Mouse (Mus musculus) liver, embryonic 16.5 days (tissue): Measurements from ENCODE around the gene Shroom3. TPM values are rescaled to one million over a fixed set of nuclear protein-coding genes. Genes with fewer than 3 reads are reported as not detected.

Experiments used
- ATAC-seq: fragments of 200-750 bp; cut with Nextera tagmentation; 2 replicates; pipeline ENCODE4 v1.8.0; 2017; ENCODE audit warnings: low read depth, mild to moderate bottlenecking, moderate number of reproducible peaks, moderate library complexity
- H3K27ac ChIP-seq: fragments of 300-500 bp; sonication (generic); 2 replicates; pipeline ENCODE4 v1.5.1; 2014; ENCODE audit warnings: mild to moderate bottlenecking, low read length
- H3K27me3 ChIP-seq: fragments of 300-500 bp; sonication (generic); 2 replicates; pipeline ENCODE4 v1.6.1; 2014; ENCODE audit warnings: low read depth, low read length, mixed read lengths; ENCODE audit not compliant: control insufficient read depth, insufficient read depth
- H3K36me3 ChIP-seq: fragments of 300-500 bp; sonication (generic); 2 replicates; pipeline ENCODE4 v1.6.1; 2014; ENCODE audit warnings: mild to moderate bottlenecking; ENCODE audit not compliant: control insufficient read depth, insufficient read depth
- H3K4me1 ChIP-seq: fragments of 300-500 bp; sonication (generic); 2 replicates; pipeline ENCODE4 v1.6.1; 2014; ENCODE audit warnings: low read depth, low read length, mixed read lengths; ENCODE audit not compliant: control insufficient read depth
- H3K4me2 ChIP-seq: fragments of 300-500 bp; sonication (generic); 2 replicates; pipeline ENCODE4 v1.6.1; 2014; ENCODE audit warnings: low read depth, low read length, mixed read lengths
- H3K4me3 ChIP-seq: fragments of 300-500 bp; sonication (generic); 2 replicates; pipeline ENCODE4 v1.5.1; 2014; ENCODE audit warnings: low read depth, mild to moderate bottlenecking, low read length
- H3K9ac ChIP-seq: fragments of 300-500 bp; sonication (generic); 2 replicates; pipeline ENCODE4 v1.6.1; 2014; ENCODE audit warnings: low read depth, low read length
- H3K9me3 ChIP-seq: fragments of 300-500 bp; sonication (generic); replicated peaks from 2 replicates; pipeline ENCODE4 v1.6.1; 2016; ENCODE audit warnings: low read length; ENCODE audit not compliant: control insufficient read depth
- WGBS: fragments of 180-500 bp; shearing (Covaris S2); extraction: QIAGEN DNeasy Blood & Tissue Kit; methylation state at CpG from one replicate; pipeline ENCODE4 v1.1.7; 2014; ENCODE audit not compliant: insufficient replicate concordance; 5-methylcytosine and 5-hydroxymethylcytosine counted together
- polyA plus RNA-seq: library from polyadenylated mRNA; unstranded; fragments of >200 nt; fragmentation: Nextera tagmentation; extraction: Ambion mirVana; gene quantifications from 2 replicates; pipeline ENCODE4 v1.2.1, GENCODE M21; 2015

Gene Shroom3
- polyA plus RNA-seq, 1 experiment from 2014 or later: 0.31 TPM

DNA sequence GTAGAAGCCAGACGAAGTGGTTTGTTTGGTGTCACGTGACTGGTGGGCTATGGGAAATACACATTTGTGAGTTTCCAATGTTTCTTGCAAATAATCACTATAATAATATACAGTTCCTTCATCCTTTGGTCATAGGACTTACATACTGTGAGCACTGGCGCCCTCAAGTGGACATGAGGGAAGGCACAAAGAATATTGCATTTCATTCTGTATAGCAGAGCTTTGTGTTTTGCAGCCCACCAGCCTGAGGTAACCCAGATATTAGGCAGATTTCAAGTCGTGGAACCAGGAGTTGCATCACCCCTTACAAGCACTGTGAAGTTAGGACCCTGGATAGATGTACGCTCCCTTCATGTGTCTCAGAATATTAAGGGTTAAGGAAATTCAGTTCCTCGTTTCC is 42.7 kb downstream of the Shroom3 start:
- WGBS: 23% methylated on average over 6 of the region's 6 CpGs
- no peak for ATAC-seq
- H3K36me3 ChIP-seq: no peaks in the 10 kb centered on the region
- H3K4me2 ChIP-seq: no peak overlapping the region
- H3K4me3 ChIP-seq: no peak overlapping the region
- no peaks in the 10 kb centered on the region for H3K9me3 ChIP-seq
- no peaks in the 10 kb centered on the region; the same call in 1 of the 2 replicates for H3K4me1 ChIP-seq
- H3K27me3 ChIP-seq: no peaks in the 10 kb centered on the region
- no peak overlapping the region for H3K9ac ChIP-seq
- no peak overlapping the region for H3K27ac ChIP-seq

DNA sequence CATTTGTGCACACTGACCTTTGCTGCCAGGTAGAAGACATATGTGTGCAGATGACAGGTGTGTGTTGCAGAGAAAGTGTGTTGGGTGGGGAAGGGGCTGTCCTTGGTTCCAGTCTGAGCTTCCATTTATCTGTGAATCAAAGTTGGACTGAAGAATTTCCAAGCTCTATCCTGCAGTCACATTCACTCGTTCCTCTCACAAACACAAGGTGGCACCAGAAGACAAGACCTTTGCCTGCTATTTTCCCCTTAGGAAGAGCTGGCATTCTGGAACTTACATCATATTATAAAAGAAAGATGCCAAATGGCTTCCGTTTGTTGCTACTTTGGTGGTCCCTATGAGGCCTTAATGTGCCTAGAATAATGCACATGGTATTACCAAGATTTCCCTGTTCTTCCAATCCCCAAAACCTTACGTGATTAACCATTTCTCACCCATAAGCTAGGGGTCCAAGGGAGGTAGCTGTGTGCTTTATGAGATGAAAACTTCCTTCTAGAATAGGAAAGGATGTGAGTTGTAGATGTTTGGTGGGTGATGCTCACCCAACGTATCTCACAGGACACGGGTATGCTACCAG is 45.1 kb downstream of the Shroom3 start:
- no peaks in the 10 kb centered on the region; the same call in 1 of the 2 replicates for H3K4me1 ChIP-seq
- no peak for ATAC-seq
- 37% methylated on average over 5 of the region's 5 CpGs for WGBS
- H3K9ac ChIP-seq: no peak overlapping the region
- no peak overlapping the region for H3K4me2 ChIP-seq
- no peaks in the 10 kb centered on the region for H3K27me3 ChIP-seq
- no peaks in the 10 kb centered on the region for H3K36me3 ChIP-seq
- H3K9me3 ChIP-seq: no peaks in the 10 kb centered on the region
- H3K4me3 ChIP-seq: no peak overlapping the region
- no peak overlapping the region for H3K27ac ChIP-seq

DNA sequence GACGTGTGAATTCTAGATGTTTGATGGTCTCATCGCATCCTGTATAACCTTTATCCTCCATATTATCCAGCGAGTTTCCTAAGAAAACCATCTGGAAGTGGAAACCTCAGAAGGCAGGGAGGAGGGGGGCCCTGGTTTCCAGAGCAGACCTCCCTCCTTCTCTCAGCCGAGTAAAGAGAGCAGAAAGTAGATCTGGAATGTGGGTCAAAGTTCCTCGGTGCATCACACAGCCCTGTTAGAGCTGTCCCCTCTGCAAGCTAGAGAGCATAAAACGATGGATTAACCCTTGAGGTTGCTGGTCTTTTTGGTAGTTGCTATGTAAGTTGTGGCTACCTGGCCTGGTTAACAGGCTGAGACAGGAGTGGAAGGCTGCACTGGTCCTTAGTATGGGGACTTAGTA is 46.0 kb downstream of the Shroom3 start:
- Histone ChIP-seq H3K36me3 (no peaks in the 10 kb centered on the region), H3K4me3 (no peak overlapping the region), H3K4me2 (no peak overlapping the region), H3K27ac (no peak overlapping the region), H3K9me3 (no peaks in the 10 kb centered on the region), H3K27me3 (no peaks in the 10 kb centered on the region), H3K9ac (no peak overlapping the region), H3K4me1 (no peaks in the 10 kb centered on the region; the same call in 1 of the 2 replicates)
- ATAC-seq: no peak
- 47% methylated on average over 6 of the region's 6 CpGs for WGBS

DNA sequence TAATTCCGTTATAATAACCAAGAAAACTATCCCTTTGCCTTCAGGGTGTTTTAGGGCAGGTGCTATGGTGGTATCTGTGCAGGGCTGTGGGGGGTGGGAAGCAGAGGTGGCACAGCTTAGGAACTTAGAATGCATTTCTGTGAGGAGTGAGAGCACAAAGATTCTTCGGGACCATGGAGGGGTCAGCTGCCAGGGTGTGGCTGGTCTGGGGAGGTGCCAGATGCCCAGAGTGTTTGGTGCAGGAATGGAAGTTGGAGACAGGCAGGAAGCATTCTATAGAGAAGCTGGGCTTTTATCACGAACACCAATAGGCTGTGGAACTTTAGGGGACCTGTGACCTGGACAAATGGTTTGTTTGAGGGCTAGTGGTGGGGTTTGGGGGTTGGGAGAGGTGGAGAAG is 58.6 kb downstream of the Shroom3 start:
- no peak overlapping the region for H3K9ac ChIP-seq
- no peaks in the 10 kb centered on the region for H3K9me3 ChIP-seq
- H3K4me3 ChIP-seq: no peak overlapping the region
- no peak overlapping the region for H3K27ac ChIP-seq
- WGBS: 49% methylated on average over 3 of the region's 3 CpGs
- H3K27me3 ChIP-seq: no peaks in the 10 kb centered on the region
- H3K4me1 ChIP-seq: peaks cover 2% of the 10 kb centered on the region; the same call in 1 of the 2 replicates
- ATAC-seq: no peak
- no peak overlapping the region for H3K4me2 ChIP-seq
- H3K36me3 ChIP-seq: no peaks in the 10 kb centered on the region

DNA sequence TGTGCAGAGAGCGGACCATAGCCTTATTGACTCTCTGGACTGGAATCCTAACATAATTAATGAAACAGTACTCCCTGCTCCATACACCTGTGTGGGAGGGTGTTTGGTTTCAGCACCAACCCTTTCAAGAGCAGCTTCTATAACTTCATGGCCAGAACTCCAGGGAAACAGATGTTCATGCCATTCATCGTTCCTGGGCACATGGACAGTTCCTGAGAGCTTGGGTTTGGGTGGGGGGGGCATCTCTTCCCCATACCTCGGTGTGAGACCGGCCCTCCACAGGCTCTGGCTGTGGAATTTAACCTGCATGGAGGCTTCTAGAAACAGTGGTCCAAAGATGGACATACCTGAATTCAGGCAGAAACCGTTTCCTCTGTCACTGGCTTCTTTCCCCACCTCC is 59.5 kb downstream of the Shroom3 start:
- WGBS: 50% methylated on average over 5 of the region's 5 CpGs
- no peak overlapping the region for H3K4me2 ChIP-seq
- no peak overlapping the region for H3K9ac ChIP-seq
- H3K9me3 ChIP-seq: no peaks in the 10 kb centered on the region
- no peaks in the 10 kb centered on the region for H3K36me3 ChIP-seq
- no peak overlapping the region for H3K27ac ChIP-seq
- peaks cover 2% of the 10 kb centered on the region; the same call in 1 of the 2 replicates for H3K4me1 ChIP-seq
- H3K4me3 ChIP-seq: no peak overlapping the region
- ATAC-seq: no peak
- no peaks in the 10 kb centered on the region for H3K27me3 ChIP-seq

DNA sequence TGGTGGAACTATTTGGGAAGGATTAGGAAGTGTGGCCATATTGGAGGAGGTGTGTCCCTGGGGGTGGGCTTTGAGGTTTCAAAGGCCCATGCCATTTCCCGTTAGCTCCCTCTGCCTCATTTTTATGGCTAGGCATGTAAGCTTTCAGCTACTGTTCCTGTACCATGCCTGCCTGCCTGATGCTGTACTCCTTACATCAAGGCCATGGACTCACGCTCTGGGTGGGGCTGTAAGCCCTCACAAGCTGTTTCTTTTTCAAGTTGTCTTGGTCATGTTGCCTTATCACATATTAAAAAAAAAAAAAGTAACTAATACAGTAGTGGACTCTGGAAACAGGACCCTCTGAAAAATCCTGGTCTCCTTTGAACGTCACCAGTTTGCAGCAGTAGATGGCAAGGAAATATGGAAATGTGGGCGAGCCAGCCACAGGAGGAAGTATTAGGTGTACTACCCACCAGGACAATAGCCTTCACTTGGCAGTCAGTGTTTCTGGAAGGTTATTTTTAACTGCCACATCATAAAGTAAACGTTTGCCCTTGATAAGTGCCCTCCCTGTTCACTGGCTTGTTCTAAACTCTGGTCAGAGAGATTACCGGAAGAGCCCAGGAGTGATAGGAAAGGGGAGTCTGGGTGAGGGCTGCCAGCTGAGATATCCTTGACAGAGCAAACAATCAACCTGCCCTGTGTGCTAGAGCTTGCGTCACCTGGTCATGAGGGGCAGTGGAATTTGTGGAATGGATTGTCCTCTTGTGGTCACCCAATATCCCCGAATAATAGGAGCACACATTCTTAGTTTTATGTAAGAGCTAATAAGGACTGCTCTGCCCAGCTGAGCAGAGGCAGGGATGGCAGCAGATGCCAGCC is 62.4 kb downstream of the Shroom3 start:
- Histone ChIP-seq H3K9me3 (no peaks in the 10 kb centered on the region), H3K4me3 (no peak overlapping the region), H3K36me3 (no peaks in the 10 kb centered on the region), H3K27me3 (no peaks in the 10 kb centered on the region), H3K9ac (no peak overlapping the region), H3K27ac (no peak overlapping the region), H3K4me2 (no peak overlapping the region), H3K4me1 (peaks cover 2% of the 10 kb centered on the region; the same call in 1 of the 2 replicates)
- WGBS: 38% methylated on average over 8 of the region's 8 CpGs
- peak; percentile 86 for ATAC-seq

DNA sequence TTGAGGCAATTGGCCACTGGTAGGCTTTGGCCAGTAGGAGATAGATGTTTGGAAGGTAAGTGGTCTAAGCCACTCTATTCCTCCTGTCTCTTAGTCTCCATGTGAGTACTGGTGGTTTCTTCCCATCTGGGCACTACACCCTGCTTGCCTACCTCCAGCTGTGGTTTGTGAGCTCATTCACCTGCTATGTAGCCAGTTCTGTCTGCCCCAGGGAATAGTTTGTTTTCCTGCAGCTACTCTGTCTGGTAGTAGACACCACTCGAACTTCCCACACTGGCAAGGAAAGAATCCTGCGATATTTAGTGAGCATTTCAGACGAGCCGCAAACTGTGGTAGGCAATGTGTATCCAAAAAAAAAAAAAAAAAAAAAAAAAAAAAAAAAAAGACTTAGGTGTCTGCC is 68.3 kb downstream of the Shroom3 start:
- no peaks in the 10 kb centered on the region for H3K4me1 ChIP-seq
- H3K27me3 ChIP-seq: no peaks in the 10 kb centered on the region
- H3K27ac ChIP-seq: no peak overlapping the region
- H3K9ac ChIP-seq: no peak overlapping the region
- ATAC-seq: no peak
- no peaks in the 10 kb centered on the region for H3K36me3 ChIP-seq
- H3K9me3 ChIP-seq: no peaks in the 10 kb centered on the region
- WGBS: 65% methylated on average over 4 of the region's 4 CpGs
- H3K4me2 ChIP-seq: no peak overlapping the region
- no peak overlapping the region for H3K4me3 ChIP-seq

DNA sequence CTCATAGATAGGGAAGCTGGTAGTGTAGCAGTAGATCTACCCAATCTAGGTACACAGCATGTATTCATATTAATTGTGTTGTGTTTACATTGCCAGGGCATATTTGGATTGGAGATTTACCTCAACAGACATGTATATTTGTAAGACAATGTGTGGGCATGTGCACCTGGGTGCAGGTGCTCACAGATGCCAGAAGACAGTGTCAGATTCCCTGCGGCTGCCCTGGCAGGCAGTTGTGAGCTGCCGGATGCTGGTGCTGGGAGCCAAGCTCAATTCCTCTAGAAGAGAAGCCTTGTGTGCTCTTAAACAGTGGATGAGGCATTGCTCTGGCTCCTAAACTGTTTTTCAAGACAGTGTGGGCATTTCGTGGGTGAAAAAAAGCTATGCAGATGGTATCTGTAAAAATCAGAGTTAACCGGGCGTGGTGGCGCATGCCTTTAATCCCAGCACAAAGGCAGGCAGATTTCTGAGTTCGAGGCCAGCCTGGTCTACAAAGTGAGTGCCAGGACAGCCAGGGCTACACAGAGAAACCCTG is 72.1 kb downstream of the Shroom3 start:
- H3K9ac ChIP-seq: no peak overlapping the region
- 67% methylated on average over 7 of the region's 7 CpGs for WGBS
- H3K36me3 ChIP-seq: no peaks in the 10 kb centered on the region
- no peak overlapping the region for H3K4me3 ChIP-seq
- H3K27ac ChIP-seq: no peak overlapping the region
- no peak for ATAC-seq
- H3K27me3 ChIP-seq: no peaks in the 10 kb centered on the region
- H3K4me2 ChIP-seq: no peak overlapping the region
- no peaks in the 10 kb centered on the region for H3K9me3 ChIP-seq
- no peaks in the 10 kb centered on the region for H3K4me1 ChIP-seq

DNA sequence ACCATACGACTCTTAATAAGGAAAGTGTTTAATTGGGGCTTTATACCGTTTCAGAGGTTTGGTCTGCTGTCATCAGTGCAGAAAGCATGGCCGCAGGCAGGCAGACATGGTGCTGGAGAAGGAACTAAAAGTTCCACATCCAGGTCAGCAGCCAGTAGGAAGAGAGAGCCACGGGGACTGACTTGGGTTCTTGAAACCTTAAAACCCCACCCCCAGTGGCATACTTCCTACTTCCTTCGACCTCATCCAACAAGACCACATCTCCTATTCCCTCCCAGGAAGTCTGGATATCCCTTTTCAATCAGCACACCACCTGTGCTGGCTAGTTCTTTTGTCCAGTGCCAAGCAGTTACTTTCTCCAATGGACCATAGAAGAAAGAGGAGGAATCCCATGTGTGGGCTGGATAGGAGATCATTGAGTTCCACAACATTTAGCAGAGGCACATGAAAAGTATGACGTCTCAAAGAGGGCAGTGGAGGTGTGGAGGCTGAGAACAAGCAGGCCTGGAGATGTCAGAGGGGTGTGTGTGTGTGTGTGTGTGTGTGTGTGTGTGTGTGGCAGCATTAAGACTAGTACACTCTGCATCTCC is 76.0 kb downstream of the Shroom3 start:
- Histone ChIP-seq H3K27me3 (no peaks in the 10 kb centered on the region), H3K9ac (no peak overlapping the region), H3K4me3 (no peak overlapping the region), H3K27ac (no peak overlapping the region), H3K9me3 (no peaks in the 10 kb centered on the region), H3K4me2 (no peak overlapping the region), H3K4me1 (no peaks in the 10 kb centered on the region), H3K36me3 (no peaks in the 10 kb centered on the region)
- ATAC-seq: no peak
- WGBS: 48% methylated on average over 6 of the region's 6 CpGs
